Mouse (Mus musculus) lung, adult 18-20 months (tissue): ENCODE measurements at regions not wholly inside any gene's neighbourhood (a gene's known extent, or its start where the extent isn't known, plus 50 kb on each side); places are given as distances from the start of the nearest gene placed in this dataset.

Experiments used
- DNase-seq, 2 experiments: peaks; one replicate each; pipeline ENCODE4 v3.0.0; 2022; ENCODE audit warnings: mixed read lengths in 2 of 2

DNA sequence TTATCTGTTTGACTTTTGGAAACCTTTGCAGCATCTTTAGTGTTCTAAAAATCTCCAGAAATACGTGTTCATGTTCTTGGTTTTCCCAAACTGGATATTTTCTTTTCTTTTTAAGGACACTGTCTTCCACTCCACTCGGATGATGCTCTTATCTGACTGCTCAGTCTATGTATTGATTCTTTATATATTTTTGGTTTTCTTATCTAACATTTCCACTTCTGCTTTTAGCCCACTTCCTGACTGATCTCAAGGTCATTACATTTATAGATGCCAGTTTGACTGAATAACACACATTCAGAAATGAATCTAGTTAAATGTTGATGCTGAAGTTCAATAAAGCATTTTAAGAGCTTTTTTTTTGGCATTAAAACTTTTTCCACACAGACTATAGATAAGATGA lies 265.3 kb downstream of the Rpl36a-ps1 start:
- DNase-seq, result no peak

DNA sequence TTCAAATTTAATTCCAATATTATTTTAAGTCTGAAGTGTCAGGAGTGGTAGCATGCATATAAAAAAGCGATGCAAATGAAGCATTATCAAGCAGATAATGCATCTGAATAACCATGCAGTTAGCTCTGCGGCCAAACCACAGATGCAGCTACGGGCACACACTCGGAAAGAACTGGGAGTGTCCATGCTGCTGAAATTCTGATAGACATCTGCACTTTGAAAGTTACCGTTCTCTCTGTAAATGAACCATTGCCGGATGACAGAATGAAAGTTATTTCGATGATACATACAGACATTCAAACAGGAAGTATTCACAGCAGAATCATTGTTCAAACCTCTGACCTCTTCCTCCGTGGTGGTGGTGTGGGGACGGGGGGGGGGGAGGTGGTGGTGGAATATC lies 271.6 kb downstream of the Rpl36a-ps1 start:
- DNase-seq, result no peak

GRCm38 (mm10) chr14:98721033-98721432 lies 273.1 kb downstream of the Rpl36a-ps1 start:
- no peak for DNase-seq

DNA sequence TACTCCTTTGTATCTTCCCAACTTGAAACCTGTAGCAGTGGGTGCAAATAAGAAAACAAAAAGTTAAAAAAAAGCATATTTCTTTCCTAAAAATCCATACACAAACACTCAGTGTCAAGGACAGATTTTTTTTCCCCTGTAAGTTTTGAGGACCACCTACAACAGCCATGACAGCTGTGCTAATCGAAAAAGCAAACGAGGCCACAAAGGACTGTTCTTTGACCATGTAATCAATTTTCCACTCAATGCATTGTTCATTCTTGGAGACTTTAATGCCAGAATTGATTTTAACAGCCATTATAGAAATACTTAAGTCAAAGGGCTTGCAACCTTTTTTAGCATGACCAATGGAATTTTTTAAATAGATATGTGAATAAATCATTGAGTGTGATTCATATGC lies 286.1 kb downstream of the Rpl36a-ps1 start:
- no peak for DNase-seq

DNA sequence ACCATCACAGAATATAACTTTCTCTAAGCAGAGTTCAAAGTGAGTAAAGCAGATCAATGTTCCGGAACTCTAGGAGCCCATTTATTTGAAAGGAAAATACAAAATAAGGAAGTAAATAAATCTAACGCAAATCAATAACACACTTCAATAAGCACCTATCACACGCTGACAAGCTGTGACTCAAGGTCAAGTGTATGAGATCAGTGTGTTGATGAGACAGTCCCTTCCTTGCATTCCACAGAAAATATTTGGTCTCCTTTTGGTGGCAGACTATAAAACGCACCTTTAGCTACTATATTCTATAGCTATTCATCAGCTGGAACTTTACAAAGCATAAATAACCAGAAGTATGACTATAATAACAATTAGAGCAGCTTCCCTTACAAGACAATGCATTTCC lies 286.5 kb downstream of the Rpl36a-ps1 start:
- no peak for DNase-seq

DNA sequence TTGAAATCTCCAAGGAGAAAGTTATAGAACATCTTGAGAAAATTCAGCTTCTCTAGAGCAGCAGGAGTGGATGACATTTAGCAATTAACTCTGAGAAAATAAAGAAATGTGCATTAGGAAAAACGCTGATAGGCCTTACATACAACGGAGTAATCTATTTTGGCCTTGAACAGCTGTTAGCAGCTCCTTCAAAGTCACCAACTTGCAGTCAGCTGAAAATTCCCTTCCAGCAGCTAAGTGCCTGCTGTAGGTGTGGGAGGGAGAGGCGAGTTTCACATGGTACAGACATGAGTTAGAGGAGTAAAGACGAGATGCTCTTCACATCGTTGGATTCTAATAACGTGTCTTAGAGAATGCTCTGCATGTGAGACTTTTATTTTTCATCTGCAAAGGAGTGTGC lies 290.8 kb downstream of the Rpl36a-ps1 start:
- no peak for DNase-seq

DNA sequence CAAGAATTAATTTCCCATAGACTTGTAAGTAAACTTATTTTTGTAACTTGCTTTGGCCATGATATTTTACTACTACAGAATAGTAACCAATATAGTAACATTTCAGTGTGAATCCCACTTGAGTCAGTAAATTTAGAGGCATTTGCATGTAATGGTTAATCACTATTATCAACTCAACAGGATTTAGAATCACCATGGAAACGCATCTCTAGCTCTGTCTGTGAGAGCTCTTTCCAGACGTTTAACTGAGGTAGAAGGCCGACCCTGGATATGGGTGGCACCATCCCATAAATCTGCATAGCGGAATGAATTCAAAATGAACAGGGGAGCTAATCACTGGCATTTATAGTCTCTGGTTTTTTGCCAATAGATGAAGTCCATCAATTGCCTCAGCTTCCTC lies 337.6 kb downstream of the Rpl36a-ps1 start:
- no peak for DNase-seq

- no peak for DNase-seq
Observed at GRCm38 (mm10) chr14:98654191-98654809, 339.8 kb downstream of the Rpl36a-ps1 start.

GRCm38 (mm10) chr14:98651221-98651620 lies 342.9 kb downstream of the Rpl36a-ps1 start:
- DNase-seq, result no peak

GRCm38 (mm10) chr14:98650520-98650919 lies 343.6 kb downstream of the Rpl36a-ps1 start:
- no peak for DNase-seq

DNA sequence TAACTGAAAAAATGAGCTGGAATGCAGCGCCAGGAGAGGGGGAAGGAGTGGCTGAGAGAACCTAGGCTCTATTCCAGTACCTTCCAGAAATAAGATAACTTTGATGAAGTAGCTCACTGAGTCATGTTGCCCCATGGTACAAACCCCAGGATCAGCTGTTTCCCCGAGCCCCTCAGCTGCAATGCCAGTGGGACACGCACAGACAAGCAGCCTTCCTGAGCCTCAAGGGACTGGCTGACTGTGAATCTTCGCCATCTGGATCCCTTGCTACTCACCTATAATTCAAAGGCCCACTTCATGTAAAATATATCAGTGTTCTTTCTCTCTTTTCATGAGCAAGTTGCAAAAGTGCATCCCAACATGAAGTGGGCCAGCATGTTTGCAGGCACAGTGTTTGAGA lies 346.5 kb downstream of the Rpl36a-ps1 start:
- no peak for DNase-seq

DNA sequence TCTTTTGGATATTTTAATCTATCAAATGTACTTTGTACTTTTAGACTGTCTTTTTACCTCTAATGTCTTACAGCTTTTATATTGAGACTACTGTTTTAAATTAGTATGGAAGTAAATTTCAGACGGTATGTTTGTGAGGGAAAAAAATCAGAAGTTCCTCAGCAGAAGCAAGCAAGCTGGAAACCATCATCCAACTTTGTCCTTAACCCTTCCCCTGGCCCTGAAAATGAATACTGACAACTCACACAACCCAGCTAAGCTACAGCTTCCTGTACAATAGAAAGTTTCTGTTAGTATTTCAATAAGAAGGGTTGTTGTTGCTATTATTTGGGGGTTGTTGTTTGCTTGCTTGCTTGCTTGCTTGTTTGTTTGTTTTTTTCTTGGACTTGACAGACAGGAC lies 350.4 kb downstream of the Rpl36a-ps1 start:
- no peak for DNase-seq

DNA sequence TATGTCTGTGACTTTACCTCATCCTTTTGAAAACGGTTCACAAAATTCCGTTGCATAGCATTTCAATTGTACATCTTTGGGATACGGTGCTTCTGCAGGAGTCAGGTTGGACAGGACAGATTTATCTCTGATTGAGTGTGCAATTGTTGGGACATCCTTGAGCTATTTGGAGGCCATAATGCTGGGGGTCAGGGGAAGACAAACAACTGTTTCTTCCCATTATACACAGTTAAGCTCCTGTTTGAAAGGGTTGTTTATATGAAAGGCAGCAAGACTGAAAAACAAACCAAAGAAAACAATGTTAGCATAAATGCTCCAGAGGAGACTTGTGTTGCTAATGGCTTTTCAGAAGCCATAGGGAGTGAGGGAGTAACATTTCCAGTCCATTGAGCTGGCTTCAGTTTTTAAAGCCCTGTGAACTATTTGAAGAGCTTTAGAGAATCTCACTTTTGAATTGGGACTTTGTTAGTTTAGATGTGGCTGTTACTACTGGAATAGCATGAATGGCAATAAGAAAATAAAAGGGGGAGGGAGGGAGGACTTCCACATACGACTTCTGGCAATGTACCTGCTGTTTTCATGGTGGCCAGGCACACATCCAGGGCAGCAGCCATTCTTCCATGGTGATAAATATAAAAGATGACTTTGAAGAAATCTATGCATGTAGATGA lies 351.3 kb downstream of the Rpl36a-ps1 start:
- DNase-seq, result no peak

- DNase-seq, result no peak
Observed at GRCm38 (mm10) chr14:98629026-98629425, 365.1 kb downstream of the Rpl36a-ps1 start.

GRCm38 (mm10) chr14:98626476-98626875 lies 367.6 kb downstream of the Rpl36a-ps1 start:
- DNase-seq, result no peak

DNA sequence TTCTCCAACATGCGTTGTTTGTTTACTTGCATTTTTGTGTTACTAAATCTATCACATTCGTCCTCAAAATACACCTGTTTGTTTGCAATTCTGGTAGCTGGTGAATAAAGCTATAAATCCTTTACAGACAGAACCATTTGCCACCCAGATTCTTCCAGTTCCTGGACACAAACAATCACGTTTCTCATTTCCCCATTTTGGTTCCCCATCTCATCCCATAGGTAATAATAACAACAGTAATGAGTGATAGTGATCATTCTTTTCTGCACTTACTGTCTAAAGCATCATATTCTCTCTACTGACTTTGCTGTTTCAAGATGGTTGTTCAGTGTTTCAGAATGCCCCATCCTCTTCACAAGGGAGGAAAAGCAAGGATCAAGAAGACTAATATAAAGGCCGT lies 368.3 kb downstream of the Rpl36a-ps1 start:
- no peak for DNase-seq

DNA sequence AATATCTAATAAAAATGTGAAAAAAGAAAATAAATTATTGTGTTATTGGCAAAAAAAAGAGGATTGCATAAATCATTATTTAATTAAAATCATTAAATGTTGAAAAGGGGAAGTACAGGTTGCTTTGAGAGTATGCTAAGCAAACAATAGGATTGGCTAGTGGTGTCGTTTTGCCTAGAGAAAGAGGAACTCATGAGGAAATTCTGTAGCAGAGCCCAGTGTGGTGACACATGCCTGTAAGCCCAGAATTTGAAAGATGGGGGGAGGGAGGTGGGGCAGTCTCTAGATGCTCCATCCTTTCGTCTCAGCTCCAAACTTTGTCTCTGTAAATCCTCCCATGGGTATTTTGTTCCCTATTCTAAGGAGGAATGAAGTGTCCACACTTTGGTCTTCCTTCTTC lies 388.3 kb downstream of the Rpl36a-ps1 start:
- no peak for DNase-seq

- no peak for DNase-seq
Observed at GRCm38 (mm10) chr14:98596252-98596651, 397.9 kb downstream of the Rpl36a-ps1 start.

GRCm38 (mm10) chr14:98589846-98590245 lies 404.3 kb downstream of the Rpl36a-ps1 start:
- DNase-seq, result no peak

GRCm38 (mm10) chr14:98571644-98572043 lies 402.1 kb upstream of the Dach1 start:
- no peak for DNase-seq

GRCm38 (mm10) chr14:98562002-98562401 lies 392.4 kb upstream of the Dach1 start:
- no peak for DNase-seq

DNA sequence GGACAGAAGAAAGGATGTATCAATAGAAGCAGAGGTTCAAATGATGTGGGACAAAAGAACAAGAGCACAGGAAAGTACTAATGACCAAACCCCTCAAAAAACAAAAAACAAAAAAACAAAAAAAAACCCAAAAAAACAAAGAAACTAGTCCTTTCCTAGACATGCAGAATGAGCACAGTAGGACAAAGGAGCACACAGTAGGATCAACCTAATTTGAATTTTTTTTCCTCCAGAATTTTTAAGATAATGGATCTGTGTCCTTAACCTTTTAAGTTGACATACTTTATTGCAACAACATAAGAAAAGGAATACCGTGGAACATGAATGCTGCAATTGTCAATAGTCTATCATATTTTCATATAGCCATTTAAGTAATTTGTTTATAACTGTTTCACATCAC lies 370.2 kb upstream of the Dach1 start:
- DNase-seq, result no peak

- no peak for DNase-seq
Observed at GRCm38 (mm10) chr14:98538267-98538666, 368.7 kb upstream of the Dach1 start.

DNA sequence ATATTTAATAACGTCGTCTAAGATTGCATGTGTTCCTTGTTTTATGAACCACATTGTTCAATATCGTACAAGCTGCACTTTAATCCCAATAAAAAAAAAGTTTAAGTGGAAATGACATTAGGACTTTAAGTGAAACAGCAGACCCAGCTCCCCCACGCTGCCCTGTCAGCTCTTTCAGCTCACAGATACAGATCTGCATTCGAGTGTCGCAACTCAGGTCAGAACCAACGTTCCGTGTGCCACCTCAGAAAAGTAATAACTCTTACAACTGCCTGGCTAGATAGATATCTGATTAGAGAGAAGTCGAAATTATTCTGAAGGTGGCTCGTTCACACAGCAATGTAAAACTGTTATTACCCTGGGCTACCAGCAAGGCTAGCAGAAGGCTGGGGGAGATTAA lies 364.0 kb upstream of the Dach1 start:
- DNase-seq, result no peak

GRCm38 (mm10) chr14:98520966-98521365 lies 351.4 kb upstream of the Dach1 start:
- no peak for DNase-seq
